Mouse (Mus musculus): ENCODE measurements around the gene Lamb1. TPM values are rescaled to one million over a fixed set of nuclear protein-coding genes. Genes with fewer than 3 reads are reported as not detected.

The Lamb1 gene
- polyA plus RNA-seq (2012; rRNA removed) = 11.3 and 23.8 TPM in 2 replicates

- Histone ChIP-seq H3K4me1 (ENCODE audit: control insufficient read depth, insufficient read depth, insufficient read length, low read length) (no peaks in the 10 kb centered on the region), H3K27ac (ENCODE audit: insufficient read depth, low read depth, low read length) (peak within 1 kb of the TSS; percentile 76), H3K27me3 (ENCODE audit: control insufficient read depth, insufficient read depth, low read length) (peaks cover 14% of the 10 kb centered on the region), H3K36me3 (ENCODE audit: control insufficient read depth, insufficient read depth, low read length) (peaks cover 1% of the 10 kb centered on the region; the same call in 1 of the 2 replicates), H3K4me3 (ENCODE audit: low read depth, low read length) (peak within 1 kb of the TSS; percentile 70)
- 2% methylated on average over 39 of the region's 39 CpGs for WGBS
- TF ChIP-seq POLR2A (IDR thresholded peaks at IDR 0.05; ENCODE audit: low read depth, low read length) (peak; percentile 66; the same call in 1 of the 2 replicates), CTCF (IDR thresholded peaks at IDR 0.05; ENCODE audit: extremely low read depth, insufficient read length, insufficient replicate concordance, low read depth, low read length) (no peak)
Observed at GRCm38 (mm10) chr12:31265005-31265721, at the start of gene Lamb1. Lamb1 (plus strand) TSS chr12:31265234.

- no peaks in the 10 kb centered on the region for H3K27me3 ChIP-seq (ENCODE audit: control insufficient read depth, insufficient read depth, low read length)
- TF ChIP-seq CTCF (IDR thresholded peaks at IDR 0.05; ENCODE audit: extremely low read depth, insufficient read length, insufficient replicate concordance, low read depth, low read length) = no peak
- no peak for TF ChIP-seq POLR2A (IDR thresholded peaks at IDR 0.05; ENCODE audit: low read depth, low read length)
- H3K4me1 ChIP-seq (ENCODE audit: control insufficient read depth, insufficient read depth, insufficient read length, low read length) = no peaks in the 10 kb centered on the region
- no peak overlapping the region for H3K4me3 ChIP-seq (ENCODE audit: low read depth, low read length)
- 83% methylated on average over 5 of the region's 5 CpGs for WGBS
- H3K36me3 ChIP-seq (ENCODE audit: control insufficient read depth, insufficient read depth, low read length) = no peaks in the 10 kb centered on the region
- no peak overlapping the region for H3K27ac ChIP-seq (ENCODE audit: insufficient read depth, low read depth, low read length)
Observed at GRCm38 (mm10) chr12:31217232-31217631, 47.8 kb upstream of the Lamb1 start.

GRCm38 (mm10) chr12:31218774-31219173, 46.3 kb upstream of the Lamb1 start:
- Histone ChIP-seq H3K27ac (ENCODE audit: insufficient read depth, low read depth, low read length) (no peak overlapping the region), H3K4me3 (ENCODE audit: low read depth, low read length) (no peak overlapping the region), H3K4me1 (ENCODE audit: control insufficient read depth, insufficient read depth, insufficient read length, low read length) (no peaks in the 10 kb centered on the region), H3K27me3 (ENCODE audit: control insufficient read depth, insufficient read depth, low read length) (no peaks in the 10 kb centered on the region), H3K36me3 (ENCODE audit: control insufficient read depth, insufficient read depth, low read length) (no peaks in the 10 kb centered on the region)
- WGBS = 42% methylated on average over 3 of the region's 3 CpGs
- no peak for TF ChIP-seq POLR2A (IDR thresholded peaks at IDR 0.05; ENCODE audit: low read depth, low read length)
- TF ChIP-seq CTCF (IDR thresholded peaks at IDR 0.05; ENCODE audit: extremely low read depth, insufficient read length, insufficient replicate concordance, low read depth, low read length) = no peak

- Histone ChIP-seq H3K27ac (ENCODE audit: insufficient read depth, low read depth, low read length) (no peak overlapping the region), H3K36me3 (ENCODE audit: control insufficient read depth, insufficient read depth, low read length) (no peaks in the 10 kb centered on the region), H3K27me3 (ENCODE audit: control insufficient read depth, insufficient read depth, low read length) (no peaks in the 10 kb centered on the region), H3K4me3 (ENCODE audit: low read depth, low read length) (no peak overlapping the region), H3K4me1 (ENCODE audit: control insufficient read depth, insufficient read depth, insufficient read length, low read length) (no peaks in the 10 kb centered on the region)
- WGBS = 55% methylated on average over 6 of the region's 6 CpGs
- TF ChIP-seq POLR2A (IDR thresholded peaks at IDR 0.05; ENCODE audit: low read depth, low read length) = no peak
Observed at GRCm38 (mm10) chr12:31221522-31221921, 43.5 kb upstream of the Lamb1 start.

- H3K4me1 ChIP-seq (ENCODE audit: control insufficient read depth, insufficient read depth, insufficient read length, low read length) = no peaks in the 10 kb centered on the region
- no peaks in the 10 kb centered on the region for H3K36me3 ChIP-seq (ENCODE audit: control insufficient read depth, insufficient read depth, low read length)
- H3K27me3 ChIP-seq (ENCODE audit: control insufficient read depth, insufficient read depth, low read length) = no peaks in the 10 kb centered on the region
- TF ChIP-seq CTCF (IDR thresholded peaks at IDR 0.05; ENCODE audit: extremely low read depth, insufficient read length, insufficient replicate concordance, low read depth, low read length) (no peak), POLR2A (IDR thresholded peaks at IDR 0.05; ENCODE audit: low read depth, low read length) (no peak)
- 43% methylated on average over 2 of the region's 2 CpGs for WGBS
- H3K4me3 ChIP-seq (ENCODE audit: low read depth, low read length) = no peak overlapping the region
- no peak overlapping the region for H3K27ac ChIP-seq (ENCODE audit: insufficient read depth, low read depth, low read length)
Observed at GRCm38 (mm10) chr12:31222282-31222681, 42.8 kb upstream of the Lamb1 start.

GRCm38 (mm10) chr12:31222741-31223140, 42.3 kb upstream of the Lamb1 start:
- Histone ChIP-seq H3K4me1 (ENCODE audit: control insufficient read depth, insufficient read depth, insufficient read length, low read length) (no peaks in the 10 kb centered on the region), H3K27me3 (ENCODE audit: control insufficient read depth, insufficient read depth, low read length) (no peaks in the 10 kb centered on the region), H3K27ac (ENCODE audit: insufficient read depth, low read depth, low read length) (no peak overlapping the region), H3K4me3 (ENCODE audit: low read depth, low read length) (no peak overlapping the region), H3K36me3 (ENCODE audit: control insufficient read depth, insufficient read depth, low read length) (no peaks in the 10 kb centered on the region)
- WGBS = 30% methylated on average over 3 of the region's 3 CpGs
- no peak for TF ChIP-seq CTCF (IDR thresholded peaks at IDR 0.05; ENCODE audit: extremely low read depth, insufficient read length, insufficient replicate concordance, low read depth, low read length)

GRCm38 (mm10) chr12:31225451-31225850, 39.6 kb upstream of the Lamb1 start:
- Histone ChIP-seq H3K27me3 (ENCODE audit: control insufficient read depth, insufficient read depth, low read length) (no peaks in the 10 kb centered on the region), H3K4me1 (ENCODE audit: control insufficient read depth, insufficient read depth, insufficient read length, low read length) (no peaks in the 10 kb centered on the region), H3K36me3 (ENCODE audit: control insufficient read depth, insufficient read depth, low read length) (no peaks in the 10 kb centered on the region), H3K27ac (ENCODE audit: insufficient read depth, low read depth, low read length) (no peak overlapping the region), H3K4me3 (ENCODE audit: low read depth, low read length) (no peak overlapping the region)
- TF ChIP-seq POLR2A (IDR thresholded peaks at IDR 0.05; ENCODE audit: low read depth, low read length) (no peak), CTCF (IDR thresholded peaks at IDR 0.05; ENCODE audit: extremely low read depth, insufficient read length, insufficient replicate concordance, low read depth, low read length) (no peak)
- WGBS = 73% methylated on average over 8 of the region's 8 CpGs

Measured in small intestine, adult 2 months (tissue).